Mouse (Mus musculus) embryonic facial prominence, embryonic 12.5 days (tissue): ENCODE data around the gene Ywhae. TPM values are rescaled to one million over a fixed set of nuclear protein-coding genes. Genes with fewer than 3 reads are reported as not detected.

ENCODE experiments used
- ATAC-seq: fragments of 200-750 bp; cut with Nextera tagmentation; 2 replicates; pipeline ENCODE4 v1.8.0; 2017; ENCODE audit not compliant: insufficient number of reproducible peaks, insufficient read depth, low FRiP score, low TSS enrichment
- H3K27ac ChIP-seq: fragments of 300-500 bp; sonication (generic); 2 replicates; pipeline ENCODE4 v1.5.1; 2016; ENCODE audit warnings: mild to moderate bottlenecking
- H3K27me3 ChIP-seq: fragments of 300-500 bp; sonication (generic); 2 replicates; pipeline ENCODE4 v1.6.1; 2016; ENCODE audit warnings: mild to moderate bottlenecking, moderate library complexity
- H3K36me3 ChIP-seq: fragments of 300-500 bp; sonication (generic); 2 replicates; pipeline ENCODE4 v1.6.1; 2016; ENCODE audit warnings: mild to moderate bottlenecking
- H3K4me1 ChIP-seq: fragments of 300-500 bp; sonication (generic); 2 replicates; pipeline ENCODE4 v1.6.1; 2016
- H3K4me2 ChIP-seq: fragments of 300-500 bp; sonication (generic); replicated peaks from 2 replicates; pipeline ENCODE4 v1.6.1; 2016; ENCODE audit warnings: mild to moderate bottlenecking, moderate library complexity
- H3K4me3 ChIP-seq: fragments of 300-500 bp; sonication (generic); 2 replicates; pipeline ENCODE4 v1.5.1; 2016; ENCODE audit warnings: mild to moderate bottlenecking
- H3K9ac ChIP-seq: fragments of 300-500 bp; sonication (generic); 2 replicates; pipeline ENCODE4 v1.6.1; 2016; ENCODE audit warnings: mild to moderate bottlenecking, moderate library complexity
- H3K9me3 ChIP-seq: fragments of 300-500 bp; sonication (generic); 2 replicates; pipeline ENCODE4 v1.6.1; 2016; ENCODE audit warnings: mild to moderate bottlenecking, moderate library complexity
- WGBS: fragments of 180-500 bp; shearing (Covaris S2); methylation state at CpG from one replicate; pipeline ENCODE4 v1.1.7; 2016; 5-methylcytosine and 5-hydroxymethylcytosine counted together
- polyA plus RNA-seq: library from polyadenylated mRNA; unstranded; fragments of >200 nt; fragmentation: Nextera tagmentation; extraction: Ambion mirVana; gene quantifications from 2 replicates; pipeline ENCODE4 v1.2.1, GENCODE M21; 2016

The Ywhae gene
- polyA plus RNA-seq, 1 experiment from 2014 or later: 1,107 TPM

DNA sequence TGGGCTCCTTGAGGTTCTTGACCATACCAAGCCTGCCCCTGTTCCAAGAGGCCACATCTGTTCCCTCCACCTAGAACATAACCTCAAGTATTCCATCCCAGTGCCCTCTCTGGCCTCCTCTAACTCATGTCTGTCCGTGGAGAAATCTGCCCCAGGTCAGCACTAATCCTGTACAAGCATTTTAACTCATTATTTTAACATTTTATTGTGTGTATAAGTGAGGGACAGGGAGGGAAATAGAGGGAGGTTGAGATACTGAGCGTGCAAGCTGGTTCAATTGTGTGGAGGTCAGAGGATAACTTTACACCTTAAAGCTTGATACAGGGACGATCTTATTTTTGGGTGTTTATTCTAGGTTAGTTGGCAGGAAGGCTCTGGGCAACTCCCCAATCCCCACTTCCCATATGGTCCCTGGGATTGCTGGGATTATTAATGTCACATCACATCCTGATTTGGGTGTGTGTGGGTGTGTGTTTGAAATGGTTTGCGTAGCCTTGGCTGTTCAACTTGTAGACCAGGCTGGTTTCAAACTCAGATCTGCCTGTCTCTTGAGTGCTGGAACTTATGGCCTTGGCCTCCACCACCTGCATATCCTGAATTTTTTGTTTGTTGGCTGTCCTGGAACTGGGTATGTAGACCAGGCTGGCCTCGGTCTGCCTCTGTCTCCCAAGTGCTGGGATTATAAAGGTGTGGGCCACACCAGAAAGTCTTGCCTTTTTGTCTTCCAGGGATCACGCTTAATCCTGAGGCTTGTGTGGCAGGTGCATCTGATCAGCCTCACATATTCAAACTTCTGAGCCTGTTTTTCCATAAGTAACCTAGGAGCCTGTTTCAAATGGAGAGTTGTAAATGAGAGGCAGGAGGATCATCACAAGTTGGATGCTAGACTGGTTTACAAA is 35.7 kb downstream of the Ywhae start:
- H3K4me3 ChIP-seq: no peak overlapping the region
- H3K36me3 ChIP-seq: peaks cover 37% of the 10 kb centered on the region

DNA sequence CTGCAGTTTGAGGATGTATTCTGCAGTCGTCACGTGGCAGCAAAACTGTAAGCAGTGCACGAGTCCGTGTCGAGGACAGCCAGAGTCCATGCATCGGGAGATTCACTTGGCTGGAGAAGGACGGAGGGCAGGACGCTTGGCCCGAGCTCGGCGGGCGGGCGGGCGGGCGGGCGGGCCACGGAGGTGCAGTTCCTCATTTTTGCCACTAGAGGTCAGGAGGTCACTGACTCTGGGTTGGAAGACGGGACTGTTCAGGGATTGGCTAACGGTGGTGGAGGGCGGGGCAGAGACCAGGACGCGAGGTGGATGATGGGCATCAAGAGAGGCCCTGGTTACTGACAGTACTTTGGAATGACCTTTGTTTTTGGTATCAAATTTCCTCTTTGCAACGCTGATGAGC is 36.5 kb downstream of the Ywhae start:
- no peaks in the 10 kb centered on the region; the same call in 1 of the 2 replicates for H3K4me1 ChIP-seq
- H3K4me3 ChIP-seq: peak overlapping the region; percentile 17; the same call in 1 of the 2 replicates
- peak; percentile 93 for ATAC-seq
- H3K9ac ChIP-seq: no peak overlapping the region; the same call in 1 of the 2 replicates
- H3K4me2 ChIP-seq: peak overlapping the region; percentile 45
- 0% methylated on average over 23 of the region's 23 CpGs for WGBS
- H3K27ac ChIP-seq: no peak overlapping the region
- H3K9me3 ChIP-seq: no peaks in the 10 kb centered on the region
- no peaks in the 10 kb centered on the region for H3K27me3 ChIP-seq
- H3K36me3 ChIP-seq: peaks cover 34% of the 10 kb centered on the region

More for the DNA sequence above, 35.7 kb downstream of the Ywhae start:
- 63% methylated on average over 6 of the region's 6 CpGs for WGBS
- no peaks in the 10 kb centered on the region for H3K9me3 ChIP-seq
- H3K9ac ChIP-seq: no peak overlapping the region
- H3K4me1 ChIP-seq: no peaks in the 10 kb centered on the region; the same call in 1 of the 2 replicates
- no peaks in the 10 kb centered on the region for H3K27me3 ChIP-seq
- ATAC-seq: no peak
- H3K4me2 ChIP-seq: peak overlapping the region; percentile 45; the same call in 1 of the 2 replicates
- no peak overlapping the region for H3K27ac ChIP-seq

DNA sequence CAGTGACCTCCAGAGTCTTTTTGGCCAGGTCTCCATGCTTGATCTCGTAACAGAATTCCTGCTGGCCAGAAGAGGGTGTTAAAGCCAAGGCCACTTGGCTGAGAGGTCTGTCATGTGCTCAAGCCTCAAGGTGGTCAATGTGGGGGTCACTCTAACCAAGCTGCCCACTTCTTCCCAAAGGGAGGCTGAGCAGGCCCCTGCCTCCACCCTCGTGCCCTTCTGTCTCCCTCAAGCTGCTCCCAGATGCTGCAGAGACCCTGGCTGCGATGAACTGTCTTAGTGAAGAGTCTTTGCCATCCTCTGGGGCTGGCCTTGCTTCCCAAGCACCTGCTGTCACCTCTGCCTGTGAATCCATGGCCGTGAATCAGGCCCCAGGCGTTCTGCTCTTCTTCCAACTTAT is 39.9 kb downstream of the Ywhae start:
- Histone ChIP-seq H3K4me3 (no peak overlapping the region), H3K27me3 (no peaks in the 10 kb centered on the region), H3K9me3 (no peaks in the 10 kb centered on the region), H3K36me3 (0 out of 2 replicates have a peak, but pooled peaks cover 11% of the 10 kb centered on the region), H3K4me2 (no peak overlapping the region), H3K4me1 (no peaks in the 10 kb centered on the region; the same call in 1 of the 2 replicates), H3K9ac (no peak overlapping the region), H3K27ac (no peak overlapping the region)
- no peak for ATAC-seq
- WGBS: 76% methylated on average over 5 of the region's 5 CpGs

DNA sequence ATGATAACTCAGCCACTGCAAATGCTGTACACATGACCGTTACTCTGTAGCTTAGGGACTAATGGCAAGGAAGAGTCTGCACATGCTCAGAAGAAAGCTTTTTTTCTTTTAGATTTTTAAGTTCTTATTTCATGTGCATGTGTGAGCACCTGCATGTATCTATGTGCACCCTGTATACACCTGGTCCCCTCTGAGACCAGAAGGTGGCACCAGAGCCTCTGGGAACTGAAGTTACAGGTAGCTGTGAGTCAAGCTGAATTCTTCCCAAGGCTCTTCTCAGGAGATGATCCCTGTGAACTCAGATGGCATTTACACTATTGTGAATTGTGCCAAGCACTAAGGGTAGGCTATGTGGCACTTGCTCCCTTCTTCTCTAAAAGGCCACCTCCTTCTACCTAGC is 43.2 kb downstream of the Ywhae start:
- 79% methylated on average over 1 of the region's 1 CpGs for WGBS

DNA sequence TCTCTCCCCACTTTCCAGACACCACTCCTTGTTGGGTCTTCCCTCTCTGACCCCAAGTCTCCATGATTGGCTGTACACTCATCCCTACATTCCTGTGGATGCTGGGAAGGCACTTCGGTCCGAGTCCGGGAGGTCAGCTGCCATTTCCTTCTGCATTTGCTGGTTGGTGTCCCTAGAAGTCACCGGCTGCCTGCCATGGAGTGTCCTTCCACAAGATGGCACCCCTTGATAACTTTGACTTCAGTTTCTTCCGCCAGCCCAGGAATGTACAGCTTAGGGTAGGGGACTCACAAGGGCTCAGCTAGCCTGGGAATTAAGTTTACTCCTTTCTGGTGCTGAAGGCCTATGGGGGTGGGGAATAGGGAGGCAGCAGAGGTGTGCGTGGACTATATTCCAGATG is 49.2 kb downstream of the Ywhae start:
- no peaks in the 10 kb centered on the region for H3K27me3 ChIP-seq
- H3K4me3 ChIP-seq: no peak overlapping the region
- no peak overlapping the region for H3K4me2 ChIP-seq
- no peak overlapping the region for H3K27ac ChIP-seq
- WGBS: 14% methylated on average over 6 of the region's 6 CpGs
- no peaks in the 10 kb centered on the region for H3K9me3 ChIP-seq
- no peaks in the 10 kb centered on the region for H3K4me1 ChIP-seq
- 0 out of 2 replicates have a peak, but pooled peaks cover 3% of the 10 kb centered on the region for H3K36me3 ChIP-seq
- no peak overlapping the region for H3K9ac ChIP-seq
- ATAC-seq: no peak

More for the DNA sequence above, 43.2 kb downstream of the Ywhae start:
- no peak overlapping the region for H3K4me3 ChIP-seq
- H3K27me3 ChIP-seq: no peaks in the 10 kb centered on the region
- no peaks in the 10 kb centered on the region for H3K9me3 ChIP-seq
- no peaks in the 10 kb centered on the region for H3K4me1 ChIP-seq
- no peak overlapping the region for H3K9ac ChIP-seq
- H3K27ac ChIP-seq: no peak overlapping the region
- 0 out of 2 replicates have a peak, but pooled peaks cover 7% of the 10 kb centered on the region for H3K36me3 ChIP-seq
- no peak overlapping the region for H3K4me2 ChIP-seq
- ATAC-seq: no peak

DNA sequence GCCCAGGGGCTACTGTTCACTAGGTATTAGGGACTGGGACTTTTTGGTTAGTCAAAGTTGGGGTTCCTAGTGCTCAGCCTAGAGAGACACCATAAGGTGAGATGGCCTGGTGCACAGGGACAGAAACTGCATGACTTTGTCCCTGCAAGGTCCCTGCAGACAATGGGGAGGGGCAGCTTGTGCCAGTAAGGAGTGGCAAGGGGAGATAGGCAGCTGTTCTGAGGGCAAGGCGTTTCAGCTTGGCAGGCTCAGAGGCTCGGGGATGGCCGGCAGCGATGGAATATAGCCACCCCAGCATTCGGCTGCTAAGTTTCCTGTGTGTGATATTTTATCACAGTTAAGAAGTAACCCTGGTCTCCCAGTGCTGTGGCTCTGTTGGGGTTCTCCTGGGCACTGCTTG is 51.1 kb downstream of the Ywhae start:
- Histone ChIP-seq H3K36me3 (no peaks in the 10 kb centered on the region), H3K27ac (no peak overlapping the region), H3K4me3 (no peak overlapping the region), H3K9ac (no peak overlapping the region), H3K4me1 (no peaks in the 10 kb centered on the region), H3K27me3 (0 out of 2 replicates have a peak, but pooled peaks cover 4% of the 10 kb centered on the region), H3K4me2 (no peak overlapping the region), H3K9me3 (no peaks in the 10 kb centered on the region)
- WGBS: 90% methylated on average over 5 of the region's 5 CpGs
- no peak for ATAC-seq

DNA sequence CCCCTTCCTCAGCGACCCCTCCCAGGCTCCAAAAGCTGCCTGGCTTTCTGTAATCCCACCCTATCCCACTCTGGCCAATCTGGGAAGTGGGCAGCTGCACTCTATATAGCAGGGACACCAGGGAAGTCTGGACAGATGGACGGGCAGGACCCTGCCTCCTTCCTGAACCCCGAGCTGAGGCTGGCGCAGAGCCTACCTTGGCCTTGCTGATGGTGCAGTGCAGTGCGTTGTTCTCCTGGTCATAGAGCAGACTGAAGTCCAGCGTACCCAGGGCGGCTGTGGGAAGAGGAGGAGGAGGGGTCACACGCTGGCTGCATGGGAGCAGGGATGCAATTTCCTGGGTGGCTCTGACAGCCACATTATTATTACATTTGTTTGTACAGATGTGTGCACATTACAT is 53.2 kb downstream of the Ywhae start:
- 75% methylated on average over 8 of the region's 8 CpGs for WGBS
- ATAC-seq: no peak
- Histone ChIP-seq H3K4me2 (no peak overlapping the region), H3K27ac (no peak overlapping the region), H3K4me3 (no peak overlapping the region), H3K9me3 (no peaks in the 10 kb centered on the region), H3K36me3 (no peaks in the 10 kb centered on the region), H3K9ac (no peak overlapping the region), H3K4me1 (no peaks in the 10 kb centered on the region), H3K27me3 (0 out of 2 replicates have a peak, but pooled peaks cover 7% of the 10 kb centered on the region)

DNA sequence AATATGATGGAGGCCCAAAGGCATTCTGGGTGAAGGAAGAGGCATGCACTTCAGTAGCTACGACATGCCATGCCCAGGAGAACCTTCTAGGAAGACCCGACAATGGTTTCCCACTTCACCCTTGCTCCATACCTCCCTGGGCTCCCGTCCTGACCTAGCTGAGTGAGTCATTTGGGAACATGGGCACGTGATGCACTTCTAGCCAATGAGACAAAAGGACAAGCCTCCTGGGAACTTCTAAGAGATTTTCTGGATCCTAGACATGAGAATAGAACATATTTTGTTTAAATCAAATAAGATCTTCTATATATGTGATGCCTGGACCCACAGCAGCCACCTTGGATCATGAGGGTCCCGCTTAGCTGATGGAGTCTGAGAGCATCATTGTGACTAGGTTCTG is 59.9 kb downstream of the Ywhae start:
- H3K4me2 ChIP-seq: no peak overlapping the region
- H3K36me3 ChIP-seq: no peaks in the 10 kb centered on the region
- H3K4me3 ChIP-seq: no peak overlapping the region
- no peak overlapping the region for H3K9ac ChIP-seq
- no peak overlapping the region for H3K27ac ChIP-seq
- 0 out of 2 replicates have a peak, but pooled peaks cover 6% of the 10 kb centered on the region for H3K4me1 ChIP-seq
- H3K27me3 ChIP-seq: peaks cover 63% of the 10 kb centered on the region
- H3K9me3 ChIP-seq: no peaks in the 10 kb centered on the region
- WGBS: 79% methylated on average over 5 of the region's 5 CpGs
- no peak for ATAC-seq

DNA sequence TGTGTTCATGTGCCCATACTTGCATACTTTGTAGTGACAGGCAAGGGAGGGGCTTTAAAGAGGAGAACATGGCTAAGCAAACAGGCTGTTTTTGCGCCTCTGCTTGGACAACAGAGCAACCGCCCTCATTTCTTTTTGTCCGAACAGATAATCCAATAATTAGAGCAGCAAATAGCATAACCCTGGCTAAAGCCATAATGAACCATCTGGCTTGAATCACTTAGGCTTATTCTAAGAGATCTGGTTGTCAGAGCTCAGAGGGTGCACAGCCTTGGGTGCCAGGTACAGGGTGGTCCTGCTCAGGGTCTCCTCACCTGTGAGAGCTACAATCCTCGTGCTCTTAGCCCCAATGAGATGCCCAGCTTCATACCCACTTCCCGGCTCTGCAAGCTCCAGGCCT is 60.7 kb downstream of the Ywhae start:
- 67% methylated on average over 5 of the region's 5 CpGs for WGBS
- Histone ChIP-seq H3K4me3 (no peak overlapping the region), H3K9ac (no peak overlapping the region), H3K36me3 (no peaks in the 10 kb centered on the region), H3K27me3 (peaks cover 69% of the 10 kb centered on the region), H3K27ac (no peak overlapping the region), H3K4me2 (no peak overlapping the region), H3K4me1 (0 out of 2 replicates have a peak, but pooled peaks cover 6% of the 10 kb centered on the region), H3K9me3 (no peaks in the 10 kb centered on the region)
- ATAC-seq: no peak

DNA sequence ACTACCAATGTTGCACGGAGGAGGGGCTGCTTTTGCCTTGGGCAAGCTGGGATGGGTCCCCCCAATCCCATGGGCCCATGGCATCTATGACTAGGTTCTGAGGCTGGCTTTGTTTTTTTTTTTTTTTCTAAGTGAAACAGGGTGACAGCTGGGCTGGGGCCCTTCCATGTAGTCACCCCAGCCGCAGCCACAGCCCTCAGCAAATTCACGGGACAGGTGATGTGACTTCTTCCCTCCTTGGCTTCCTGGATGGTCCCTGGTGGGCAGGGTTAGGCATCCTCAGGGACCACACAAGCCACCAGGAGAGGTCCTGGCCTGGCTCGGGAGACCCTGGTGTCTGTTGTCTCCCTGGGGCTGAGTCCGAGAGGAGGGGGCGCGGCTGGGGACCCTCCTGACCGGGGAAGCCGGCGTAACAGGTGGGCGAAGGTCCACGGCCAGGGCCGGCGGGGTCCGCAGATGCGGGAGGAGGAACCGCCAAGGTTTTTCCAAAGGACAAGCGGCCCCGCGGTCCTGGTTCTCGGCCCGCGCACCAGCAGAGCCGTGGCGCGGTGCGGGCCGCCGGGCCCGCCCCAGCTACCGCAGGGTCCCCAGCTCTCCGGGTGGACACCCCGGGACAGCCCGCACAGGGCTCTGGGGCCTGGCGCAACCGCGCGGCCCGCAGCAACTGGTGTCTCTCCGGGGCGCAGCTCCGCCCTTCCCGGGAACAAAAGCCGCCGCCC is 62.1 kb downstream of the Ywhae start:
- WGBS: 6% methylated on average over 42 of the region's 45 CpGs
- Histone ChIP-seq H3K9ac (peak overlapping the region; percentile 70), H3K4me3 (peak overlapping the region; percentile 53), H3K4me1 (0 out of 2 replicates have a peak, but pooled peaks cover 6% of the 10 kb centered on the region), H3K27me3 (peaks cover 69% of the 10 kb centered on the region), H3K4me2 (peak overlapping the region; percentile 73), H3K9me3 (no peaks in the 10 kb centered on the region), H3K27ac (no peak overlapping the region), H3K36me3 (no peaks in the 10 kb centered on the region)
- no peak for ATAC-seq

DNA sequence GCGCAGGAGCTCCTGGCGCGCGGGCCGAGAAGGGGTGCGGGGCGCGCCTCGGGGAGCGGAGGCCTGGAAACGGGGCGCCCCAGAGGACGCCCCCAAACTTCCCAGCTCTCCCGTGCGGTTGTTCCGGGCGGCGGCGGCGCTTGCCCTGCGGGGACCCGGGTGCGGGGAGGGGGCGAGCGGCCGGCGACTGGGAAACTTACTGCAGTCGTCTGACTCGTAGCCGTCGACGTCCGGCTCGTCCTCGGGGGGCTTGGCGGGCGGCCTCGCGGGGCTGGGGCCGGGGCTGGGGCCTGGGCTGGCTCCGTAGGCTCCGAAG is 62.6 kb downstream of the Ywhae start:
- Histone ChIP-seq H3K36me3 (no peaks in the 10 kb centered on the region), H3K4me1 (0 out of 2 replicates have a peak, but pooled peaks cover 6% of the 10 kb centered on the region), H3K9ac (peak overlapping the region; percentile 70), H3K4me3 (peak overlapping the region; percentile 53), H3K27me3 (peaks cover 69% of the 10 kb centered on the region), H3K9me3 (no peaks in the 10 kb centered on the region), H3K27ac (no peak overlapping the region), H3K4me2 (peak overlapping the region; percentile 73)
- no peak for ATAC-seq
- 3% methylated on average over 41 of the region's 42 CpGs for WGBS
